Mouse (Mus musculus): ENCODE results near the gene Gpr22. TPM values are rescaled to one million over a fixed set of nuclear protein-coding genes. Genes with fewer than 3 reads are reported as not detected.

The Gpr22 gene
- polyA plus RNA-seq, 1 experiment from 2014 or later: 12.7 TPM

- Histone ChIP-seq H3K9me3 (ENCODE audit: control insufficient read depth, low read length) (no peaks in the 10 kb centered on the region), H3K9ac (ENCODE audit: low read depth, low read length) (no peak overlapping the region), H3K4me1 (replicated peaks; ENCODE audit: control insufficient read depth, insufficient read depth, low read length) (no peaks in the 10 kb centered on the region), H3K27ac (ENCODE audit: low read depth, low read length) (no peak overlapping the region), H3K4me3 (ENCODE audit: low read depth, low read length) (no peak overlapping the region), H3K36me3 (ENCODE audit: control insufficient read depth, insufficient read depth, low read length) (no peaks in the 10 kb centered on the region), H3K27me3 (ENCODE audit: control insufficient read depth, insufficient read depth, low read length) (no peaks in the 10 kb centered on the region), H3K4me2 (replicated peaks; ENCODE audit: low read depth, low read length) (no peak overlapping the region)
- 85% methylated on average over 12 of the region's 12 CpGs for WGBS
- ATAC-seq (ENCODE audit: low FRiP score) (no peak), DNase-seq (ENCODE audit: low spot score) (no peak)
These were observed 11.9 kb upstream of the Gpr22 start for GRCm38 (mm10) chr12:31725511-31726275.

- Histone ChIP-seq H3K9ac (ENCODE audit: low read depth, low read length) (no peak overlapping the region), H3K27ac (ENCODE audit: low read depth, low read length) (no peak overlapping the region), H3K9me3 (ENCODE audit: control insufficient read depth, low read length) (no peaks in the 10 kb centered on the region), H3K4me2 (replicated peaks; ENCODE audit: low read depth, low read length) (no peak overlapping the region), H3K4me1 (replicated peaks; ENCODE audit: control insufficient read depth, insufficient read depth, low read length) (no peaks in the 10 kb centered on the region), H3K36me3 (ENCODE audit: control insufficient read depth, insufficient read depth, low read length) (no peaks in the 10 kb centered on the region), H3K4me3 (ENCODE audit: low read depth, low read length) (no peak overlapping the region), H3K27me3 (ENCODE audit: control insufficient read depth, insufficient read depth, low read length) (no peaks in the 10 kb centered on the region)
- no peak for ATAC-seq (ENCODE audit: low FRiP score)
- 85% methylated on average over 3 of the region's 3 CpGs for WGBS
- DNase-seq (ENCODE audit: low spot score): no peak
These were observed 10.8 kb upstream of the Gpr22 start for GRCm38 (mm10) chr12:31724576-31724975.

GRCm38 (mm10) chr12:31719586-31720275 lies 6.0 kb upstream of the Gpr22 start:
- no peak for ATAC-seq (ENCODE audit: low FRiP score)
- Histone ChIP-seq H3K9me3 (ENCODE audit: control insufficient read depth, low read length) (no peaks in the 10 kb centered on the region), H3K27ac (ENCODE audit: low read depth, low read length) (no peak overlapping the region), H3K4me1 (replicated peaks; ENCODE audit: control insufficient read depth, insufficient read depth, low read length) (no peaks in the 10 kb centered on the region), H3K36me3 (ENCODE audit: control insufficient read depth, insufficient read depth, low read length) (no peaks in the 10 kb centered on the region), H3K4me2 (replicated peaks; ENCODE audit: low read depth, low read length) (no peak overlapping the region), H3K27me3 (ENCODE audit: control insufficient read depth, insufficient read depth, low read length) (no peaks in the 10 kb centered on the region), H3K9ac (ENCODE audit: low read depth, low read length) (no peak overlapping the region), H3K4me3 (ENCODE audit: low read depth, low read length) (no peak overlapping the region)
- WGBS: 87% methylated on average over 1 of the region's 1 CpGs
- DNase-seq (ENCODE audit: low spot score): no peak

- H3K4me1 ChIP-seq (replicated peaks; ENCODE audit: control insufficient read depth, insufficient read depth, low read length): no peaks in the 10 kb centered on the region
- H3K9ac ChIP-seq (ENCODE audit: low read depth, low read length): no peak overlapping the region
- H3K4me2 ChIP-seq (replicated peaks; ENCODE audit: low read depth, low read length): no peak overlapping the region
- WGBS: 88% methylated on average over 3 of the region's 3 CpGs
- no peaks in the 10 kb centered on the region for H3K27me3 ChIP-seq (ENCODE audit: control insufficient read depth, insufficient read depth, low read length)
- peak overlapping the region; percentile 17; the same call in 1 of the 2 replicates for H3K27ac ChIP-seq (ENCODE audit: low read depth, low read length)
- DNase-seq (ENCODE audit: low spot score) (no peak), ATAC-seq (ENCODE audit: low FRiP score) (peak; percentile 46; the same call in 1 of the 2 replicates)
- no peaks in the 10 kb centered on the region for H3K36me3 ChIP-seq (ENCODE audit: control insufficient read depth, insufficient read depth, low read length)
- no peak overlapping the region for H3K4me3 ChIP-seq (ENCODE audit: low read depth, low read length)
- no peaks in the 10 kb centered on the region for H3K9me3 ChIP-seq (ENCODE audit: control insufficient read depth, low read length)
These were observed 323 bp upstream of the Gpr22 start for GRCm38 (mm10) chr12:31714070-31714469.

GRCm38 (mm10) chr12:31712727-31713126 lies 1.0 kb downstream of the Gpr22 start:
- 88% methylated on average over 4 of the region's 4 CpGs for WGBS
- Histone ChIP-seq H3K36me3 (ENCODE audit: control insufficient read depth, insufficient read depth, low read length) (no peaks in the 10 kb centered on the region), H3K9ac (ENCODE audit: low read depth, low read length) (no peak overlapping the region), H3K9me3 (ENCODE audit: control insufficient read depth, low read length) (no peaks in the 10 kb centered on the region), H3K4me3 (ENCODE audit: low read depth, low read length) (peak overlapping the region; percentile 12; the same call in 1 of the 2 replicates), H3K27me3 (ENCODE audit: control insufficient read depth, insufficient read depth, low read length) (no peaks in the 10 kb centered on the region), H3K27ac (ENCODE audit: low read depth, low read length) (no peak overlapping the region), H3K4me1 (replicated peaks; ENCODE audit: control insufficient read depth, insufficient read depth, low read length) (no peaks in the 10 kb centered on the region), H3K4me2 (replicated peaks; ENCODE audit: low read depth, low read length) (no peak overlapping the region)
- ATAC-seq (ENCODE audit: low FRiP score): no peak
- DNase-seq (ENCODE audit: low spot score): no peak

- DNase-seq (ENCODE audit: low spot score): no peak
- Histone ChIP-seq H3K9ac (ENCODE audit: low read depth, low read length) (peak overlapping the region; percentile 23; the same call in 1 of the 2 replicates), H3K4me1 (replicated peaks; ENCODE audit: control insufficient read depth, insufficient read depth, low read length) (no peaks in the 10 kb centered on the region), H3K27me3 (ENCODE audit: control insufficient read depth, insufficient read depth, low read length) (no peaks in the 10 kb centered on the region), H3K4me3 (ENCODE audit: low read depth, low read length) (peak overlapping the region; percentile 28), H3K27ac (ENCODE audit: low read depth, low read length) (peak overlapping the region; percentile 51; the same call in 1 of the 2 replicates), H3K4me2 (replicated peaks; ENCODE audit: low read depth, low read length) (peak overlapping the region; percentile 17; the same call in 1 of the 2 replicates), H3K9me3 (ENCODE audit: control insufficient read depth, low read length) (no peaks in the 10 kb centered on the region), H3K36me3 (ENCODE audit: control insufficient read depth, insufficient read depth, low read length) (no peaks in the 10 kb centered on the region)
- WGBS: 66% methylated on average over 5 of the region's 5 CpGs
- peak; percentile 33 for ATAC-seq (ENCODE audit: low FRiP score)
These were observed 1.5 kb downstream of the Gpr22 start for GRCm38 (mm10) chr12:31712233-31712632.

GRCm38 (mm10) chr12:31709665-31710064 lies 4.1 kb downstream of the Gpr22 start:
- no peak overlapping the region for H3K27ac ChIP-seq (ENCODE audit: low read depth, low read length)
- H3K36me3 ChIP-seq (ENCODE audit: control insufficient read depth, insufficient read depth, low read length): no peaks in the 10 kb centered on the region
- WGBS: 89% methylated on average over 6 of the region's 6 CpGs
- H3K9ac ChIP-seq (ENCODE audit: low read depth, low read length): no peak overlapping the region
- no peaks in the 10 kb centered on the region for H3K9me3 ChIP-seq (ENCODE audit: control insufficient read depth, low read length)
- DNase-seq (ENCODE audit: low spot score) (no peak), ATAC-seq (ENCODE audit: low FRiP score) (no peak)
- H3K4me3 ChIP-seq (ENCODE audit: low read depth, low read length): no peak overlapping the region
- H3K27me3 ChIP-seq (ENCODE audit: control insufficient read depth, insufficient read depth, low read length): no peaks in the 10 kb centered on the region
- H3K4me2 ChIP-seq (replicated peaks; ENCODE audit: low read depth, low read length): no peak overlapping the region
- H3K4me1 ChIP-seq (replicated peaks; ENCODE audit: control insufficient read depth, insufficient read depth, low read length): no peaks in the 10 kb centered on the region

- Histone ChIP-seq H3K4me3 (ENCODE audit: low read depth, low read length) (no peak overlapping the region), H3K4me1 (replicated peaks; ENCODE audit: control insufficient read depth, insufficient read depth, low read length) (no peaks in the 10 kb centered on the region), H3K4me2 (replicated peaks; ENCODE audit: low read depth, low read length) (no peak overlapping the region), H3K36me3 (ENCODE audit: control insufficient read depth, insufficient read depth, low read length) (no peaks in the 10 kb centered on the region), H3K27me3 (ENCODE audit: control insufficient read depth, insufficient read depth, low read length) (no peaks in the 10 kb centered on the region), H3K9me3 (ENCODE audit: control insufficient read depth, low read length) (no peaks in the 10 kb centered on the region), H3K9ac (ENCODE audit: low read depth, low read length) (no peak overlapping the region), H3K27ac (ENCODE audit: low read depth, low read length) (no peak overlapping the region)
- WGBS: 81% methylated on average over 1 of the region's 1 CpGs
- DNase-seq (ENCODE audit: low spot score): no peak
- no peak for ATAC-seq (ENCODE audit: low FRiP score)
These were observed 6.2 kb downstream of the Gpr22 start for GRCm38 (mm10) chr12:31707531-31707930.

GRCm38 (mm10) chr12:31706168-31706567 lies 7.6 kb downstream of the Gpr22 start:
- no peak overlapping the region for H3K9ac ChIP-seq (ENCODE audit: low read depth, low read length)
- H3K4me2 ChIP-seq (replicated peaks; ENCODE audit: low read depth, low read length): no peak overlapping the region
- no peaks in the 10 kb centered on the region for H3K9me3 ChIP-seq (ENCODE audit: control insufficient read depth, low read length)
- H3K27me3 ChIP-seq (ENCODE audit: control insufficient read depth, insufficient read depth, low read length): no peaks in the 10 kb centered on the region
- no peak for DNase-seq (ENCODE audit: low spot score)
- WGBS: 66% methylated on average over 2 of the region's 2 CpGs
- H3K36me3 ChIP-seq (ENCODE audit: control insufficient read depth, insufficient read depth, low read length): no peaks in the 10 kb centered on the region
- H3K4me3 ChIP-seq (ENCODE audit: low read depth, low read length): no peak overlapping the region
- no peak overlapping the region for H3K27ac ChIP-seq (ENCODE audit: low read depth, low read length)
- no peaks in the 10 kb centered on the region for H3K4me1 ChIP-seq (replicated peaks; ENCODE audit: control insufficient read depth, insufficient read depth, low read length)
- no peak for ATAC-seq (ENCODE audit: low FRiP score)
